Mouse (Mus musculus) spleen, adult 2 months (tissue): ENCODE data around the gene Qpctl. TPM values are rescaled to one million over a fixed set of nuclear protein-coding genes. Genes with fewer than 3 reads are reported as not detected.

Experiments
- DNase-seq, 2 experiments: peaks; one replicate each; pipeline versions ENCODE4 v3.0.0 to v3.0.0-alpha.2; 2012 to 2021; ENCODE audit warnings: low spot score in 2 of 2, low read depth in 1 of 2
- H3K27ac ChIP-seq: fragments of 200-500 bp; 2 replicates; pipeline ENCODE4 v1.5.1; 2012; ENCODE audit warnings: low read length, inconsistent platforms; ENCODE audit not compliant: insufficient read depth
- H3K27me3 ChIP-seq: fragments of 200-500 bp; 2 replicates; pipeline ENCODE4 v1.6.1; 2012; ENCODE audit warnings: mild to moderate bottlenecking, moderate library complexity, low read length, inconsistent platforms; ENCODE audit not compliant: control insufficient read depth, insufficient read depth
- H3K36me3 ChIP-seq: fragments of 200-500 bp; 2 replicates; pipeline ENCODE4 v1.6.1; 2012; ENCODE audit warnings: mild to moderate bottlenecking, low read length, inconsistent platforms; ENCODE audit not compliant: control insufficient read depth, insufficient read depth
- H3K4me1 ChIP-seq: fragments of 200-500 bp; 2 replicates; pipeline ENCODE4 v1.6.1; 2011; ENCODE audit warnings: inconsistent platforms; ENCODE audit not compliant: control insufficient read depth, insufficient read depth, insufficient read length
- H3K4me3 ChIP-seq: fragments of 200-500 bp; 2 replicates; pipeline ENCODE4 v1.5.1; 2011; ENCODE audit warnings: mild to moderate bottlenecking, inconsistent platforms; ENCODE audit not compliant: insufficient read depth, insufficient read length; ENCODE audit errors: extremely low read depth
- CTCF ChIP-seq: fragments of 200-500 bp; IDR thresholded peaks from 2 replicates; pipeline ENCODE4 v1.5.1; 2011; ENCODE audit warnings: mild to moderate bottlenecking, inconsistent platforms; ENCODE audit not compliant: insufficient read depth, insufficient read length, insufficient replicate concordance; ENCODE audit errors: extremely low read depth
- POLR2A ChIP-seq: fragments of 200-500 bp; IDR thresholded peaks from 2 replicates; pipeline ENCODE4 v1.6.1; 2011; ENCODE audit warnings: low read depth, low read length, inconsistent platforms
- WGBS: fragments of 180-500 bp; shearing (Covaris S2); methylation state at CpG from one replicate; pipeline ENCODE4 v1.1.7; 2018; 5-methylcytosine and 5-hydroxymethylcytosine counted together
- polyA plus RNA-seq: library from polyadenylated mRNA; depleted of rRNA; stranded (reverse); fragments of >200 nt; gene quantifications from 2 replicates; pipeline ENCODE4 v1.2.3, GENCODE M21; 2012; rRNA removed

The Qpctl gene
- polyA plus RNA-seq, 1 experiment = 7.7 TPM

GRCm38 (mm10) chr7:19093537-19094385, 55.3 kb downstream of the Qpctl start:
- peaks cover 27% of the 10 kb centered on the region for H3K27me3 ChIP-seq
- peak overlapping the region; percentile 77 for H3K27ac ChIP-seq
- peak; percentile 58 to 78 for DNase-seq
- WGBS = 1% methylated on average over 45 of the region's 45 CpGs
- no peaks in the 10 kb centered on the region for H3K36me3 ChIP-seq
- TF ChIP-seq POLR2A (no peak), CTCF (no peak)
- peak overlapping the region; percentile 62 for H3K4me3 ChIP-seq
- H3K4me1 ChIP-seq = peaks cover 16% of the 10 kb centered on the region

GRCm38 (mm10) chr7:19093174-19093521, 55.9 kb downstream of the Qpctl start:
- H3K27me3 ChIP-seq = peaks cover 27% of the 10 kb centered on the region
- WGBS = 0% methylated on average over 12 of the region's 15 CpGs

GRCm38 (mm10) chr7:19092381-19093173, 56.5 kb downstream of the Qpctl start:
- H3K4me1 ChIP-seq = peaks cover 16% of the 10 kb centered on the region
- DNase-seq = no peak
- 16% methylated on average over 35 of the region's 38 CpGs for WGBS
- peaks cover 27% of the 10 kb centered on the region for H3K27me3 ChIP-seq
- no peak overlapping the region for H3K27ac ChIP-seq
- H3K4me3 ChIP-seq = no peak overlapping the region
- no peaks in the 10 kb centered on the region for H3K36me3 ChIP-seq
- TF ChIP-seq CTCF (no peak), POLR2A (no peak)

More at GRCm38 (mm10) chr7:19093174-19093521, 55.9 kb downstream of the Qpctl start:
- Histone ChIP-seq H3K36me3 (no peaks in the 10 kb centered on the region), H3K4me3 (peak overlapping the region; percentile 62; the same call in 1 of the 2 replicates), H3K4me1 (peaks cover 16% of the 10 kb centered on the region), H3K27ac (no peak overlapping the region)
- DNase-seq = peak; percentile 63 to 84
- TF ChIP-seq POLR2A = no peak
- peak; percentile 94 for TF ChIP-seq CTCF

DNA sequence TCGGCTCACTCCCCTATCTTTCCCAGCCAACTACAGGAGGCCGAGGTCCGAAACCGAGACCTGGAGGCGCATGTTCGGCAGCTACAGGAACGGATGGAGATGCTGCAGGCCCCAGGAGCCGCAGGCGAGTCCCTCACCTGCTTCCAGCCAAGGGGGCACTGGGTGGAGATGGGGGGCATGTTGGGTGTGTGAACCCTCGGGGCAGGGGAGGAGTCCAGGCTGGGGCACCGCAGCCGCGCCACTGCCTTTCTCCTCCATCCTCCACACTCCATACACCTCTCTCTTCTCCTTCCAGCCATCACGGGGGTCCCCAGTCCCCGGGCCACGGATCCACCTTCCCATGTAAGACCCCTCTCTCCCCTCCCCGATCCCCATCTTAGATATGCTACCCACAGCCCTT, 57.2 kb downstream of the Qpctl start:
- WGBS = 73% methylated on average over 17 of the region's 17 CpGs
- DNase-seq = no peak
- Histone ChIP-seq H3K36me3 (peaks cover 1% of the 10 kb centered on the region; the same call in 1 of the 2 replicates), H3K4me1 (peaks cover 16% of the 10 kb centered on the region), H3K27ac (no peak overlapping the region), H3K4me3 (no peak overlapping the region), H3K27me3 (peaks cover 27% of the 10 kb centered on the region)
- TF ChIP-seq POLR2A (no peak), CTCF (no peak)

Other genes with a start within 250 kb of the Qpctl start
- gene Ccdc61, start 238.9 kb downstream of the Qpctl start, polyA plus RNA-seq = 13.0 and 25.5 TPM in 2 replicates
- gene Nova2, start 223.4 kb downstream of the Qpctl start, polyA plus RNA-seq = 0.68 and 0.90 TPM in 2 replicates
- not detected in 2 replicates for gene Nanos2, start 161.9 kb downstream of the Qpctl start, polyA plus RNA-seq
- 2.5 and 4.0 TPM in 2 replicates for gene Mypop, start 158.0 kb downstream of the Qpctl start, polyA plus RNA-seq
- gene Irf2bp1, start 145.2 kb downstream of the Qpctl start, polyA plus RNA-seq = 23.8 and 32.9 TPM in 2 replicates
- 0.38 and 0.49 TPM in 2 replicates for gene Foxa3, start 125.8 kb downstream of the Qpctl start, polyA plus RNA-seq
- gene Sympk, start 124.9 kb downstream of the Qpctl start, polyA plus RNA-seq = 67.2 and 88.3 TPM in 2 replicates
- 0.06 TPM in 1 of 2 replicates, not detected in the other for gene Rsph6a, start 94.6 kb downstream of the Qpctl start, polyA plus RNA-seq
- gene Dmwd, start 73.1 kb downstream of the Qpctl start, polyA plus RNA-seq = 26.6 and 31.9 TPM in 2 replicates
- gene Dmpk, start 65.4 kb downstream of the Qpctl start, polyA plus RNA-seq = 175 and 182 TPM in 2 replicates
- gene Six5, start 54.7 kb downstream of the Qpctl start, polyA plus RNA-seq = 9.1 and 9.8 TPM in 2 replicates
- gene Gm4969, start 30.9 kb downstream of the Qpctl start, polyA plus RNA-seq = 0.02 TPM in 1 of 2 replicates, not detected in the other
- gene Fbxo46, start 29.4 kb downstream of the Qpctl start, polyA plus RNA-seq = 15.4 and 16.5 TPM in 2 replicates
- 17.0 and 19.0 TPM in 2 replicates for gene Snrpd2, start 431 bp upstream of the Qpctl start, polyA plus RNA-seq
- gene Gipr, start 16.8 kb upstream of the Qpctl start, polyA plus RNA-seq = 0.07 and 0.08 TPM in 2 replicates
- 27.4 and 27.9 TPM in 2 replicates for gene Eml2, start 27.1 kb upstream of the Qpctl start, polyA plus RNA-seq
- gene Gpr4, start 63.2 kb upstream of the Qpctl start, polyA plus RNA-seq = 6.5 and 9.3 TPM in 2 replicates
- 14.7 and 17.7 TPM in 2 replicates for gene Opa3, start 79.0 kb upstream of the Qpctl start, polyA plus RNA-seq
- 335 and 437 TPM in 2 replicates for gene Vasp, start 122.5 kb upstream of the Qpctl start, polyA plus RNA-seq
- gene Ppm1n, start 130.8 kb upstream of the Qpctl start, polyA plus RNA-seq = 2.1 and 3.3 TPM in 2 replicates
- gene Rtn2, start 133.3 kb upstream of the Qpctl start, polyA plus RNA-seq = 7.7 and 9.1 TPM in 2 replicates
- gene Fosb, start 160.8 kb upstream of the Qpctl start, polyA plus RNA-seq = 1.6 and 1.9 TPM in 2 replicates
- 28.2 and 29.9 TPM in 2 replicates for gene Ercc1, start 195.5 kb upstream of the Qpctl start, polyA plus RNA-seq
- 5.8 and 5.9 TPM in 2 replicates for gene Cd3eap, start 210.2 kb upstream of the Qpctl start, polyA plus RNA-seq
- gene Ppp1r13l, start 210.5 kb upstream of the Qpctl start, polyA plus RNA-seq = 2.2 and 2.5 TPM in 2 replicates
- 51.8 and 62.2 TPM in 2 replicates for gene Ercc2, start 232.7 kb upstream of the Qpctl start, polyA plus RNA-seq